Mouse (Mus musculus) brown adipose tissue, adult 24 weeks (tissue): ENCODE data around the gene Gm3278. TPM values are rescaled to one million over a fixed set of nuclear protein-coding genes. Genes with fewer than 3 reads are reported as not detected.
"Not testable (repeated sequence)": the region's sequence is repeated elsewhere in the genome, so short reads cannot be mapped to it uniquely, and the experiment has no call there.

Experiments
- H3K27ac ChIP-seq: fragments of 200-500 bp; replicated peaks from 2 replicates; pipeline ENCODE4 v1.5.1; 2012; ENCODE audit warnings: low read depth, mild to moderate bottlenecking, low read length
- H3K4me1 ChIP-seq: fragments of 200-500 bp; 2 replicates; pipeline ENCODE4 v1.6.1; 2012; ENCODE audit warnings: low read length, mixed read lengths; ENCODE audit not compliant: control insufficient read depth, insufficient read depth, insufficient read length
- H3K4me3 ChIP-seq: fragments of 200-500 bp; 2 replicates; pipeline ENCODE4 v1.5.1; 2012; ENCODE audit warnings: low read depth, mild to moderate bottlenecking, low read length, moderate library complexity; ENCODE audit not compliant: insufficient read depth
- polyA plus RNA-seq: library from polyadenylated mRNA; stranded (reverse); fragments of >200 nt; gene quantifications from 2 replicates; pipeline ENCODE4 v1.2.4, GENCODE M21; 2012; ENCODE audit not compliant: missing spikeins, insufficient read depth, insufficient read length

Gm3278 gene
- polyA plus RNA-seq = not detected in 2 replicates

DNA sequence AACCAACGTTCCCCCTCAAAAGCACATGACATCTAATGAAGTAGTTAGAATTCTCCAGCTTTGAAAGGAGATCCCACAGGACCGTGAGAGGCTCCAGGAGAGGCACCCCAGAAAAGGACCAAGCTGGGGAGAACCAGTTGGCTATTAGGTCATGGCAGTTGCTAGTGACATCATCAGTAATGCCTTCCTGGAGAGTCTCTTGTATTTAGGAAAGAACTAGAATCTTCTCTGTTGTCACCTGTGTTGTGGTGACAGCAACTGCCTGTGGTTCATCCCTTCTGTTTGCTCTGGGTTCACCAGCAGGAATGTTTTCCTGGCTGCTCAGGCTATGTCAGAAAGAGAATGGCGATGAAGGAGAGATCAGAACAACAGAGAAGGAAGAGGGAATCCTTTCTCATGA, at the start of gene Gm3278:
Gm3278 (plus strand) TSS at position 301 of the 400 bp plus-strand sequence.
- H3K4me1 ChIP-seq, H3K27ac ChIP-seq, H3K4me3 ChIP-seq: not testable (repeated sequence)

DNA sequence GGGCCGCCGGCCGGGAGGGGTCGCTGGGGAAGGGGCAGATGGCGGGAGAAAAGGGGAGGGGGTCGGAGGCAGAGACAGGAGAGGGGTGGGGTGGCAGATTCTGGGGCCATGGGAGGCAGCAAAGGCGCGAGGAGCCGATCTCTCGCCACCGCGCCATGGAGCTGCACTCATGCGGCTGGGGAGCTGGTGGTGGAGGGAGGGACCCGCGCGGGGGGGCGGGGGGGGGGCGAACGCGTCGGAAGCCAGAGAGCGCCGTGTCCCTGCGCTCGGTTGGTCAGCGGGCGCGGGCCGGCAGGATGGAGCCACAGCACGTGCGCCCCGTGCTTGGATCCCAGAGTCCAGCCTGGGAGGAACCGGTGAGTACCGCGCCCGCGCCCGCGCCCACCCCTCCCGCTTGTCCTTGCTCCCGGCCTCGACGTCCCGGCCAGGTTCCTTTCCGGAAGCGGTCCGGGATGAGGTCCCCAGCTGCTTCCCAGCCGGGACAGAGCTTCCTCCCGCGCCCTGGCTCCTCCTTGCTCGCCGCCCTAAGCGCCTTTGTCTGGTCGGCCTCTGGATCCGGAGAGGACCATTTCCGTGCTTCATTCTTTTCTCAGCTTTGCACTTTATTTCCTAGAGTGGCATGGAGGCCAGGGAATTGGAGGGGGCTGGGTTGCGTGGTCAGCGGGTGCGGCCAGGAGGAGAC, 36.8 kb upstream of the Gm3278 start, which contains the start of gene Gm3264:
Gm3264 (plus strand) TSS at position 278 of the 682 bp plus-strand sequence.
- peak within 1 kb of the TSS; percentile 22; the same call in 1 of the 2 replicates for H3K4me3 ChIP-seq
- not testable (repeated sequence) for H3K4me1 ChIP-seq
- peak within 1 kb of the TSS; percentile 93 for H3K27ac ChIP-seq

Other genes starting within 250 kb of the Gm3278 start
- not detected in 2 replicates for gene Gm3239, start 228.2 kb upstream of the Gm3278 start, polyA plus RNA-seq
- gene Gm7876, start 183.2 kb upstream of the Gm3278 start, polyA plus RNA-seq = not detected in 2 replicates
- gene Gm3252, start 165.6 kb upstream of the Gm3278 start, polyA plus RNA-seq = not detected in 2 replicates
- gene Gm9602, start 116.1 kb upstream of the Gm3278 start, polyA plus RNA-seq = not detected in 2 replicates
- not detected in 2 replicates for gene Gm3269, start 54.3 kb upstream of the Gm3278 start, polyA plus RNA-seq
- not detected in 2 replicates for gene Gm3264, start 36.8 kb upstream of the Gm3278 start, polyA plus RNA-seq
- gene Gm8297, start 91.5 kb downstream of the Gm3278 start, polyA plus RNA-seq = not detected in 2 replicates
- not detected in 2 replicates for gene Gm3298, start 123.5 kb downstream of the Gm3278 start, polyA plus RNA-seq
- gene 4930555G01Rik, start 158.2 kb downstream of the Gm3278 start, polyA plus RNA-seq = not detected in 2 replicates
- not detected in 2 replicates for gene Gm8281, start 178.6 kb downstream of the Gm3278 start, polyA plus RNA-seq
- not detected in 2 replicates for gene Gm8279, start 239.1 kb downstream of the Gm3278 start, polyA plus RNA-seq